Mouse (Mus musculus) c-Kit-positive CD71-positive TER-119-positive erythroid progenitor cells, embryonic 14.5 days (primary cell): ENCODE results near the gene Trp53rkb.
A peak's percentile ranks its signal among the peaks of the same experiment; 100 is the strongest.

ENCODE experiments used
- DNase-seq: peaks from one replicate; pipeline ENCODE4 v3.0.0-alpha.2; 2013; ENCODE audit warnings: low spot score

Trp53rkb gene

GRCm38 (mm10) chr2:166792355-166792754 is at the start of gene Trp53rkb:
Trp53rkb (plus strand) TSS chr2:166792531.
- DNase-seq = no peak

DNA sequence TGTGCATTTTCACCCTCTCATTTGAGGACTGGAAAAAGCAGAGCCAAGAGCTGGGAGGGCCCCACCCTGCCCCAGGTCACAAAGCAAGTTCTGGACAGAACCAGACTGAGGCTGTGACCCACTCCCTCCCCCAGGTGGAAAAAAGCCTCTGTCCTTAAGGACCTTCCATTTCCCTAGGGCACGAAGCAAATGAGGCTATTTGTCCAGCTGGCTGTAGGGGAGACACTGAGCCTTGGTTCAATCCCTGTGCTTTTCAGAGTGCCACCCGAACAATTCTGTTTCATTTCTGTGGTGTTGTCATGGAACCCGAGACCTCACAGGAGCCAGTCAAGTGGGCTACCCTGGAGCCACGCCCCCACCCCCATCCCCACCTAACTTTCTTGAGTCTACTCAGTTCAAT is 48.8 kb upstream of the Trp53rkb start:
- DNase-seq = no peak

DNA sequence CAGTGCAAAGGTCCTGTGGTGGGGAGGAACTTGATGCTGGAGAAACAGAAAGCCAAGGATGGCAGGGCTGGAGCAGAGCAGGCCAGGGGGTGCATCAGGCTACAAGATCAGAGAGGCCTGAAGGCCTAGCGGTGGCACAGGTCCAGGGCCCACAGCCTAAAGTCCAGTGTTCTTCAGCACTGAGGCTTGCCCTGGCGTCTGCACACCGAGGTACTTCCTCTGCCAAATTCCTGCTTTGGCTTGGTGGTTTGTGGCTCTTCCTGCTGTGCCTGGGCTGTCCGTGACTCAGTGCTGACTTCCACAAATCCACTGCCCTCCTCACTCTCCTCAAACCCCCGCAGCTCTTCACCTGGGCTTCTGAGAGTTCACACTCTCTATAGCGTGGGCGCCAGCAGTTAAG is 47.9 kb upstream of the Trp53rkb start:
- DNase-seq = no peak

DNA sequence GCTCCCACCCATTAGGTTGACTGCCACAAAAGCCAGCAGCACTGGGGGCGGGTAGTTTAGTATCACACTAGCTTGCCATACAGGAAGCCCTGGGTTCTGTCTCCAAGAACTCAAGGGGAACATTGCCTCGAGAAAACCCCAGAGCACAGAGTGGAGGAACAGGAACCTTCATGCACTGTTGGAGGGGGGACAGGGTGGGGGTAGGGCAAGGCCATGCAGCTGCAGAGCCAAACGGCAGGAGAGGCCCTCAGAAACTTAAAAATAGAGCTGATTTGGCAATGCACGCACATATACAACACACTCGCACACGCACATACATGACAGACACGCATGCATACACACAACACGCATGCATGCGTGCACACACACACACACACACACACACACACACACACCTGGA is 46.5 kb upstream of the Trp53rkb start:
- DNase-seq = no peak

GRCm38 (mm10) chr2:166746261-166746913 is 45.9 kb upstream of the Trp53rkb start:
- peak; percentile 60 for DNase-seq

DNA sequence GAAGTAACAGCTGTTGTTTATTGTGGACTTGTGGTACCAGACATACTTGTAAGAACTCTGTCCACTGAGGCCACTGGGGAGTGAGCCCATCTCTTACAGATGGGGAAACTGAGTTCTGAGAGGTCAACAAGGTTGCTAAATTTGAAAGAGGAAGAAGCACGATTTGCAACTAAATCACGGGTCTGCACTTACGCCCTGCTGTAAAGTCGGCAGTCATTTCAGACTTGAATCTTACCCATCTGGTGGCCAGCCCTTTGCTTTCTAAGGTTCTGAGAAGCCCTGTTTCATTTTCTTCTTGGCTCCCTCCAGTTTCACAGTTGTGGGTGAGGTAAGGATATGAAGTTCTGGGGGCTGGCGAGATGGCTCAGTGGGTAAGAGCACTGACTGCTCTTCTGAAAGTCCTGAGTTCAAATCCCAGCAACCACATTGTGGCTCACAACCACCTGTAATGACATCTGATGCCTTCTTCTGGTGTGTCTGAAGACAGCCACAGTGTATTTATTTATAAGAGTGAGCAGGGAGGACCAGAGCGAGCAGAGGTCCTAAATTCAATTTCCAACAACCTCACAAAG is 41.6 kb upstream of the Trp53rkb start:
- DNase-seq = no peak

DNA sequence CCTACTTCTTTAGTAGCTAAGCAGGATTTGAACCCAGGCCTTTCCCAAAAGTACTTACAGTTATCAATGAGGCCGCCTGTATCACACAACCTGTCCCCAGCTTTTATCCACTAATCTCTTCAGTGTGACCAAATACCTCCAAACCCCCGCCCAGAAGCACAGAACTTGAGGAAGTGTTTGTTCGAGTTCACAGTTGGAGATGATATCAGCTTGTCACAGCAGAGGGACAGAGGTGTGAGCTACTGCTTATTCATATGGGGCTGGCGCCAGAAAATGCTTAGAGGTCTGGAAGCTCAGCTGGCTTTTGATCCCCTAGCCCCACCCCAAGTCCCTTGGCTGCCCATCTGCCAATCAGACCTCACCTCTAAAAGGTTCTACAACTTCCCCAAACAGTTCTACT is 38.1 kb upstream of the Trp53rkb start:
- DNase-seq = no peak

DNA sequence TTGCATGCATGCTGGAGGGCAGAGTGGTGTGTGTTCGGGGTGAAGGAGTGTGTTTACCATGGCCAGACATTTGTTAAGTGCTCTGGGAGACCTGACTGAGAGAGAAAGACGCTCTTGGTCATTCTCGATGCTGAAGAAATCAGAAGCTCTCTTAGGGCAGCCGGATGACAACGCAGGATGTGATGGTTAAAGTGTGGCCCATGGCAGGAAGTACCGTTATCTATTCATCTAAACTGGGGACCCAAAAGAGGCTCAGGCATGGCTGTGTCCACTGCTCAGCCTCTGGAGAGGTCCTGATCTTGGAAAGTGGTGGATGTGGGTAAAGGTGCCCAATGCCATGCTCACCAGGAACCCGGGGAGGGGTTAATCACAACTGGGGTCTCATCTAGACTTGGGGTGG is 37.6 kb upstream of the Trp53rkb start:
- DNase-seq = no peak

- DNase-seq = no peak
Observed at GRCm38 (mm10) chr2:166757969-166758368, 34.4 kb upstream of the Trp53rkb start.

DNA sequence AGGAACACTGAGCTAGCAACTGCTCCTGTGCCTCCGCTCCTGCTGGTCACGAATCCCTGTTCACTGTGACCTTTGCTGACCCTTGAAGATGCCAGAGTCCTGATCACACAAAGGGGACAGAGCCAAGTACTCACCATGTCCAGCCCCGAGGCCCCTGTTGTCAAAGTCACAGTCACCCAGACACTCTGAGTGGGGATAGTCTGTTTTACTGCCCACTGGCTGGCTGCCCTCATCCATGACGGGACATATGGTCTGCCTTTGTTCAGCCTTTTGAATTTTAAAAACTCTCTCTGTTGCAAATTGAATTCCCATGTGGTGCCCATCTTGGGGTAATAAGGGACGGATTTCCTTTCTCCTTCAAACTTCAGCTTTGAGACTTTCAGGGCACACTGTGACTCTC is 28.3 kb upstream of the Trp53rkb start:
- DNase-seq = no peak

DNA sequence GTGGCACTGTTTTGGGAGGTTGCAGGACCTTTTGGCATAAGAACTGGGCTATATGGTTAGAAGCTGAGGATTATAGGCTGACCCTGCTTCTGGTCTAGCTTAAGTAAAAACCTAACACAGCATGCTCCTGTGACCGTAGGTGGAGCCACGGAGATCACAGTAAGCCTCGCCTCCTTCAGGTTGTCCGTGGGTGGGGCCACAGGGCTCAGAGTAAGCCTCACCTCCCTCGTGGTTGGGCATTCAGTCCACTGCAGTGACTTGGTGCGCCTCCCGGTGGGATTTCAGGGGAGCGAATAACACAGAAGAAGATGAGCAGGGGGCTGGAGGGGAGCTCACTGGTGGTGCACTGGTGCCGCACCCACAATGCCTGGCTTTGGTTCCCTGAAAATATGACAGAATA is 24.7 kb upstream of the Trp53rkb start:
- no peak for DNase-seq

GRCm38 (mm10) chr2:166771396-166771795 is 20.9 kb upstream of the Trp53rkb start:
- DNase-seq = no peak

DNA sequence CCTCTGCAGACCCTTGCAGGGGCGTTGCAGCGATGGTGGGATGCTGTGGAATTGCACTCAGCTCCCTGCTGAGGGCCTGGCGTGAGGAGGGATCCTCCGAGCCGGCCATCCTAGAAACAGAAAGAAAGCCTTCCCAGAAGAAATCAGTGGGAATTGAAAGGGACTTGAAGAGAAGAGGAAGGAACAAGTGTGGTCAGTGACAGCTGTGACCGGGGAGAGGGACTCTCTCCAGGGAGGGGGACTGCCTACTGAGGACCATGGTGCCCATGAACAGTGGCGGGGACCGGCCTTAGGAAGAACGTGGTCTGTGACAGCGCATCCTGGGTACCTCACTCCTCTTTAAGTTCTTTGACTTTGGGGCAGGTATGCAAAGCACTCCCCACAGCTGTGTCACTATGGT is 18.7 kb upstream of the Trp53rkb start:
- DNase-seq = no peak

DNA sequence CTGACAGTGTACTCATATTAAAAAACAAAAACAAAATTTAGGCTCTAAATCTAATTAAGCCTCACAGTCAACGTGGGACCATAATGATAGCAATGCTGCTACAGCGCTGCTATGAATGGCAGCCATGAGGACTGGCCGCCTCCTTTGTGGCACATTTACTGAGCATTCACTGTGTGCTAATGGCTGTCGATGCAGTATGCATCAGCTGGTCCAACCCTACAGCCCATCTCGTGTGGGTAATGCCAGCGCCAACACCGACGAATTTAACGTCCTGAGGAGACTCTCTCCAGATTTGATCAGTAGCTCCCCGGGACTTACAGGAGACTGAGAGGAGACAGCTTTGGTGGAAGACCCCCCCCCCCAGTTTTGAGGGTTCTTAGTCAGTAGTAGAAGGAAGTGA is 18.1 kb upstream of the Trp53rkb start:
- no peak for DNase-seq

GRCm38 (mm10) chr2:166775357-166775893 is 16.9 kb upstream of the Trp53rkb start:
- DNase-seq = no peak

DNA sequence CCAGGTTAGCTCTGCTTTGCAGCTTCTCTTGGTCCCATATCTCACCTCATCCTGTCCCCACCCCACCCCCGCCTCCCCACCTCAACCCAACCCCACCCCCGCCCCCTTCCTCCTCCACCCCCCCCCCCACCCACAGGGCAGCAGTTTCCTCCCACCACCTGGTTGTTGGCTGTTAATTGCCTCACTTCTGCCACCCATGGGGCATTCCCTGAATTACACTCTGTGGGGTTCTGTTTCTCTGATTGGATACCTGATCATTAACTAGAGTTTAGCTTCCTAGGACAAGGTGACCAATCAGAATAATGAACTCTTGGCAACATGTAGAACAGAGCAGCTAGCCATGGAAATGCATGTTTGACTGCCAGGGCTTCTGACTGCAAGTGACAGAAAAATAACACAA is 16.1 kb upstream of the Trp53rkb start:
- peak; percentile 43 for DNase-seq

GRCm38 (mm10) chr2:166779956-166780355 is 12.4 kb upstream of the Trp53rkb start:
- no peak for DNase-seq

GRCm38 (mm10) chr2:166780980-166781578 is 11.3 kb upstream of the Trp53rkb start:
- peak; percentile 65 for DNase-seq

GRCm38 (mm10) chr2:166784376-166784775 is 8.0 kb upstream of the Trp53rkb start:
- no peak for DNase-seq

DNA sequence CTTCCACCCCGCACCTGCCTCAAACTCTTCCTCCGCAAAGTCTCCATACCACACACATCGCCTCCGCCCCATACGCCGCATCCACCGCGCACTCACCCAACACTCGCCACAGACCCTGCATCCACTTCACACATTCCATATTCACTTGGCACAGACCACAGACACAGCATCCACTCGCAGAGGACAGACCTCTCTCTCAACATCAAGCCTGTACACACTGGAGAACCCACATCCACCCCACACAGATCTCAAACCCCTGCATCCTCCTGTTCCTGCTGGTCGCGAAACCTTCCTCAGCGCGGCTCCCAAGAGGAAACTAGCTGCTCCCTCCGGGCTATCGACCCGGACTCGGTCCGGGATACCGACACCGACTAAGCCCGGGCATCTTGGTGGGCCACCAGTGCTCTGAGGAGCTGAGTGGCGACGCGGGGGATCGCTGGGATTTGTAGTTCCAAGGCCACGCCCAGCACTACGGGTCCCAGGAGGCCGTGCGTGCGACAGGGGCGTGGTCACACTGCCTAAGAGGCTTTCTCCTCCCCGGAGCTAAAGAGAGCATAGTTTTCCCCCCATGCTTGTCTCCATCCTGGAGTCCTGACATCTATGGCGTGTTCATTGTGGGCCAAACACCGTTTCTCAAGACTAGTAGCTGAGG is 5.9 kb upstream of the Trp53rkb start:
- peak; percentile 88 for DNase-seq

- no peak for DNase-seq
Observed at GRCm38 (mm10) chr2:166791738-166792137, 593 bp upstream of the Trp53rkb start.

- peak; percentile 77 for DNase-seq
Observed at GRCm38 (mm10) chr2:166793542-166794214, 1.3 kb downstream of the Trp53rkb start.
